Mouse (Mus musculus) intestine, embryonic 16.5 days (tissue): ENCODE data around the gene Sfxn5. TPM values are rescaled to one million over a fixed set of nuclear protein-coding genes. Genes with fewer than 3 reads are reported as not detected.

Experiments
- ATAC-seq: fragments of 200-750 bp; cut with Nextera tagmentation; 2 replicates; pipeline ENCODE4 v1.8.0; 2017; ENCODE audit warnings: moderate TSS enrichment, moderate library complexity
- H3K27ac ChIP-seq: fragments of 300-500 bp; sonication (generic); 2 replicates; pipeline ENCODE4 v1.5.1; 2014; ENCODE audit warnings: mild to moderate bottlenecking, low read length
- H3K27me3 ChIP-seq: fragments of 300-500 bp; sonication (generic); replicated peaks from 2 replicates; pipeline ENCODE4 v1.6.1; 2014; ENCODE audit warnings: low read length, control low read depth, mixed read lengths; ENCODE audit not compliant: control insufficient read depth, insufficient read depth
- H3K36me3 ChIP-seq: fragments of 300-500 bp; sonication (generic); 2 replicates; pipeline ENCODE4 v1.6.1; 2014; ENCODE audit warnings: low read length, control low read depth; ENCODE audit not compliant: control insufficient read depth, insufficient read depth
- H3K4me1 ChIP-seq: fragments of 300-500 bp; sonication (generic); 2 replicates; pipeline ENCODE4 v1.6.1; 2014; ENCODE audit warnings: low read length, control low read depth, mixed read lengths; ENCODE audit not compliant: control insufficient read depth, insufficient read depth
- H3K4me2 ChIP-seq: fragments of 300-500 bp; sonication (generic); 2 replicates; pipeline ENCODE4 v1.6.1; 2014; ENCODE audit warnings: low read depth, low read length, control low read depth
- H3K4me3 ChIP-seq: fragments of 300-500 bp; sonication (generic); 2 replicates; pipeline ENCODE4 v1.5.1; 2014; ENCODE audit warnings: mild to moderate bottlenecking, low read length
- H3K9ac ChIP-seq: fragments of 300-500 bp; sonication (generic); 2 replicates; pipeline ENCODE4 v1.6.1; 2014; ENCODE audit warnings: low read depth, low read length
- H3K9me3 ChIP-seq: fragments of 300-500 bp; sonication (generic); 2 replicates; pipeline ENCODE4 v1.6.1; 2016; ENCODE audit warnings: low read length, control low read depth; ENCODE audit not compliant: control insufficient read depth
- WGBS: fragments of 180-500 bp; shearing (Covaris S2); extraction: QIAGEN DNeasy Blood & Tissue Kit; methylation state at CpG from one replicate; pipeline ENCODE4 v1.1.7; 2014; 5-methylcytosine and 5-hydroxymethylcytosine counted together
- polyA plus RNA-seq: library from polyadenylated mRNA; unstranded; fragments of >200 nt; fragmentation: Nextera tagmentation; extraction: Ambion mirVana; gene quantifications from 2 replicates; pipeline ENCODE4 v1.2.1, GENCODE M21; 2015

Sfxn5 gene
- polyA plus RNA-seq, 1 experiment from 2014 or later = 7.2 TPM

DNA sequence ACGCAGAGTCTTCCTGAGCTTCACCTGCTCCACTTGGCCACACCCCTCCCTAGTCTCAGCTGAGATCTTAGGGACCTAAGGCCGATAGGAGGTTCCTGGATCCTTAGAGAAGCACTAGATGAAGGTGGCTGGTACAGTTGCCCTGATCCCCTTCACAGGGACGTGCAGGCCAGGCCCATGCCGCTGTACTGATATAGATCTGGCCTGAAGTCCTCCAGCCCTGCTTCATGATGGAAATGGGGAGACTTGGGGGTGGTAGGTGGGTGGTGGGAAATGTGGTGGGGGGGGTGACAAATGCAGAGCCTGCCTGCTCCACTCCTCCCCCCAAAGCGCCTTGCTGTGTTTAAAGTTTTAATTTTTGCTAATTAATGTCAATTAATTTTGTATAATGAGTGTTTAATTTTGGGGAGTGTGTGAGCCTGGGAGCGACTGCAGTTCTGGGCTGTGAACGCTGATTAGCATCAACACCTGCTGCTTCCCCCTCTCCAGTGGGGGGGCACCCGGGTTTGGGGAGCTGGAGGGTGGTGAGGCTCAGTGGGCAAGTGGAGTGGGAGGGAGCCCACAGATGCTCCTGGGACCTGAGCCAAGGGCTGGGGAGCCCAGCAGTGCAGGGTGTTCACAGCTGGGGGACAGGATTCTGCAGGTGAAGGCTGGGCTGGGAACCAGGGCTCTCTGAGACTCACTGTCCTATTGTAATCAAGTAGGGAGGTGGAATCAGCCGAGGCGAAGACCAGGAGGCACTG lies 95.5 kb downstream of the Sfxn5 start:
- no peak overlapping the region for H3K4me2 ChIP-seq
- no peaks in the 10 kb centered on the region for H3K36me3 ChIP-seq
- no peak for ATAC-seq
- H3K27ac ChIP-seq = no peak overlapping the region
- no peak overlapping the region for H3K9ac ChIP-seq
- H3K4me3 ChIP-seq = no peak overlapping the region
- 0 out of 2 replicates have a peak, but pooled peaks cover 5% of the 10 kb centered on the region for H3K4me1 ChIP-seq
- 60% methylated on average over 10 of the region's 10 CpGs for WGBS
- no peaks in the 10 kb centered on the region for H3K9me3 ChIP-seq
- no peaks in the 10 kb centered on the region for H3K27me3 ChIP-seq

DNA sequence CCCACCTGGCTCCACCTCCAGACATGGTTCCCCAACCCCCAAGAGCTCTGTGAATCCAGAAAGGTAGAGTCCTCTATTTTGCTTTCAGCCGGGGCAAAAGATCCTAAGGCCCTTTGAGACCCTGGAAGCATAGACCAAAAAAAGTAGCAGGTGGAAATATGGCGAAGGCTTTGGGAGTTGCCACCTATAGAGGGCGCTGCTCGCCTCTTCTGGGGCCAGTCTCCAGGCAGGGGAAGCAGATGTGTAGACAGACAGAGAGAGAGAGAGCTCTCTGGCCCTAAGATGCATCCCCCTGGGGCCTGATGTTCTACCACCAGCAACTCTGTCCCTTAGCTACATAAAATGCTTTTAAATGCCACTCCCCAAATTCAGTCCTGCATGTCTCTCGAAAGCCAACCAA lies 96.2 kb downstream of the Sfxn5 start:
- Histone ChIP-seq H3K9ac (no peak overlapping the region), H3K4me3 (no peak overlapping the region), H3K9me3 (no peaks in the 10 kb centered on the region), H3K4me1 (0 out of 2 replicates have a peak, but pooled peaks cover 6% of the 10 kb centered on the region), H3K27me3 (no peaks in the 10 kb centered on the region), H3K4me2 (no peak overlapping the region), H3K36me3 (no peaks in the 10 kb centered on the region), H3K27ac (no peak overlapping the region)
- 58% methylated on average over 5 of the region's 5 CpGs for WGBS
- no peak for ATAC-seq

DNA sequence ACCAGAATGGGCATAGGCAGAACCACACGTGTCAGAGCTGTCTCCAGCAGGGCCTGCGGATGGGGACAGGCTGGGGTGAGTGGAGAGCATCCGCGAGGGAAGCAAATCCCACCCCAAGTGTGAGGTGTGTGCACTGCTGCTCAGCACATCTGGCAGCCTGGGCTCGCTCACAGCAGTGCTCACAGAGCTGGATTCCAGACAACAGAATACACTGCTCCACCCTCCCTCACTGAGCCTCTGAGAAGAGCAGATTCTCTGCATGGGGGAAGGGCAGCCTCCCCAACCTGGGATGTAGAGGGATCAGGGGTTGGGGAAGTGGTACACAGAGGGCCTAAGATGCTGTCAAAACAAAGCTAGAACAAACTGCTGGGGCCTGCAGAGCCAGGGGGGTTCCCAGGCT lies 98.4 kb downstream of the Sfxn5 start:
- H3K9ac ChIP-seq = no peak overlapping the region
- no peaks in the 10 kb centered on the region for H3K36me3 ChIP-seq
- H3K27me3 ChIP-seq = no peaks in the 10 kb centered on the region
- H3K4me1 ChIP-seq = peaks cover 12% of the 10 kb centered on the region; the same call in 1 of the 2 replicates
- ATAC-seq = no peak
- no peak overlapping the region for H3K27ac ChIP-seq
- no peaks in the 10 kb centered on the region for H3K9me3 ChIP-seq
- no peak overlapping the region for H3K4me3 ChIP-seq
- H3K4me2 ChIP-seq = no peak overlapping the region
- 41% methylated on average over 5 of the region's 5 CpGs for WGBS

DNA sequence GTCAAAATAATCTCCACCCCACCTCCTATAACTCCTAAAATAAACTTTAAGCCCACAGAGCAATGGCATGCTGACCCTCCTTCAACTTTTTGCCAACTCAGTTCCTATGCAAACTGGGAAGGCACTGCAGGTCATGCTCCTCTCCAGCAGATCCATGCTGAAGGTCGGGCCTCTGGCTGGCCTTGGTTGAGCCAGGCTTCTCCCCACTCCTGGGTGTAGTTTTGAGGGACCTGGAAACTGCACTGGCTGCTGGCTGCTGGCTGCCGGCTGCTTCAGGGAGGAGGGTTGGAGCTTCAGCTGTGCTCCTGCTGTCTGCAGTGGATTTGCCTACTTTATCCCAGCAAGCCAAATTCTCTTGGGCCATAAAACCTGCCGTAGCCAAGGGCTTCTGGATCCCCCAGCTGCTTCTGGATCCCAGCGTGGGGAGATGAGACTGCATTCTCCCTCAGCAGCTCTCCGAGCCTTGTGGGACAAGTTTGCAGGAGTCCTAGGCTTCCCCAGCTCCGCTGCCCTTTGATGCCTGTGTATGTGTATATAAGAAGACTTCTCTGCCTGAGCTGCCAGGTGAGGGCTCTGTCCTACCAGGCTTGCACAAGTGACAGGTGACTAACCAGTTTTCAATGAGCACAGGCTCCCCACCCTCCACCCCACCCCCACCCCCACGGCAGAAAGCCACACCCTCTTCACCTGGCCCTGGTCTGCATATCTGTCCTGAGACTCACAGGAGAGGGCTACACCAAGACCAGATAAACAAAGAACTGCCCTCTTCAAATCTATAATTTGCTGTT lies 100.2 kb downstream of the Sfxn5 start:
- no peak overlapping the region for H3K9ac ChIP-seq
- 25% methylated on average over 7 of the region's 7 CpGs for WGBS
- no peaks in the 10 kb centered on the region for H3K36me3 ChIP-seq
- H3K4me3 ChIP-seq = no peak overlapping the region
- H3K27me3 ChIP-seq = no peaks in the 10 kb centered on the region
- H3K9me3 ChIP-seq = no peaks in the 10 kb centered on the region
- peak; percentile 74 for ATAC-seq
- no peak overlapping the region for H3K4me2 ChIP-seq
- H3K4me1 ChIP-seq = peaks cover 12% of the 10 kb centered on the region; the same call in 1 of the 2 replicates
- H3K27ac ChIP-seq = no peak overlapping the region

DNA sequence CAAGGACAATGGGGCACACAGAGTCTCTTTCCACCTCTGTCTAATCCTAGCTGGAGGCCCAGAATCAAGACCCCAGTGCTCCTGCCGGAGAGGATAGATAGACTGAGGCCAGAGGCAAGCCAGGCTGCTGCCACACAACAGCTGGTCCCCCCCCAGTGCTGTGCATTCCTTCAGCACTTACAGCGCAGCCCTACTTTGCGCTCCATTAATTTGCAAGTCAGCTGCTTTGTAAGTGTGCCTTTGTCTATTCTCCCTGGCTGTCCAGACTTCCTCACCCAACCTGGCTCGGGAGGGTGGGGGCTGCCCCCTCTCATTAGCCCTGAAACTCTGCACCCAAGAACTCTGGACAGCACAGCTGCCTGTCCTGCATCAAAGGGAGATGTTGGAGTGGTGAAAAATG lies 101.2 kb downstream of the Sfxn5 start:
- WGBS = 66% methylated on average over 4 of the region's 4 CpGs
- H3K4me2 ChIP-seq = no peak overlapping the region
- H3K9ac ChIP-seq = no peak overlapping the region
- H3K27me3 ChIP-seq = no peaks in the 10 kb centered on the region
- H3K4me1 ChIP-seq = peaks cover 12% of the 10 kb centered on the region; the same call in 1 of the 2 replicates
- no peak for ATAC-seq
- H3K27ac ChIP-seq = no peak overlapping the region
- H3K9me3 ChIP-seq = no peaks in the 10 kb centered on the region
- H3K36me3 ChIP-seq = no peaks in the 10 kb centered on the region
- H3K4me3 ChIP-seq = no peak overlapping the region

DNA sequence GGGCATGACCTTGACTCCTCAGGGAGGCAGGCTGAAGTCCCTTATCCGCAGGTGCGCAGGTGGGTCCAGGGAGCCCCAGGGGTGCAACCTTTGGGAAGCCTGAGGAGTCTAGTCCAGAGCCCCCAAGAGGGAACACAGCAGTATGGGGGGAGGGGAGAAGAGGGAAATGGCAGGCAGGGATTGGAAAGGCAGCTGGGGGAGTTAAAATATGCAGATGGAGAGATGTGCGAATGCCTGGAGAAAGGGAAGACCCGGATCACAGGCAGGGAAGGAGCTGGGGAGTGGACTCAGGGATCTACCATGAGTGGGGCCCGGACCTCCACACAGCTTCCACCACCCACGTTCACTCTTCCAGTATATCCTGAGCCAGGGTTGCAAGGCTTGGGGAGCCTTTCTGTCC lies 101.8 kb downstream of the Sfxn5 start:
- Histone ChIP-seq H3K4me2 (no peak overlapping the region), H3K4me3 (no peak overlapping the region), H3K9me3 (no peaks in the 10 kb centered on the region), H3K27me3 (no peaks in the 10 kb centered on the region), H3K36me3 (no peaks in the 10 kb centered on the region), H3K9ac (no peak overlapping the region), H3K4me1 (peaks cover 12% of the 10 kb centered on the region; the same call in 1 of the 2 replicates), H3K27ac (no peak overlapping the region)
- ATAC-seq = no peak
- 44% methylated on average over 6 of the region's 6 CpGs for WGBS

DNA sequence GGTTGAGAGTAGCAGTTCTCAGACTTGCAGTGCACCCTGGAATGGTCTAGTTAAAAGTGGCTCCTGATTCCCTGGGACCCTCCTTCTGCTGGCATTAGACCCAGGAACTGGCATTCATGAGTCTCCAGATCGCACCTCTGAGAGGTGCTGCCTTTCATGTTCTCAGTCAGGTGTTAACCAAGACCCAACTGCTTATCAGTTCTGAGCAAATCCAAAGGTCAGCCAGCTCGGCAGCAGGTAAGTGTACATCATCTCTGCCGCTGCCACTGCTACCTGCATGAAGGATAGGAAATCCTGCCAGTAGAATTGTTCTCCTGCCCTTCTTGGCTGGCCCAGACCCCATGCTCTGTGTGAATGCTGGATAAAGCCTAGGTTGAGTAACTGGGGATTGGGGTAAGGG lies 102.5 kb downstream of the Sfxn5 start:
- WGBS = 47% methylated on average over 3 of the region's 3 CpGs
- Histone ChIP-seq H3K27me3 (no peaks in the 10 kb centered on the region), H3K4me3 (no peak overlapping the region), H3K9ac (no peak overlapping the region), H3K27ac (no peak overlapping the region), H3K4me1 (peaks cover 12% of the 10 kb centered on the region; the same call in 1 of the 2 replicates), H3K36me3 (no peaks in the 10 kb centered on the region), H3K9me3 (no peaks in the 10 kb centered on the region), H3K4me2 (no peak overlapping the region)
- ATAC-seq = peak; percentile 37

DNA sequence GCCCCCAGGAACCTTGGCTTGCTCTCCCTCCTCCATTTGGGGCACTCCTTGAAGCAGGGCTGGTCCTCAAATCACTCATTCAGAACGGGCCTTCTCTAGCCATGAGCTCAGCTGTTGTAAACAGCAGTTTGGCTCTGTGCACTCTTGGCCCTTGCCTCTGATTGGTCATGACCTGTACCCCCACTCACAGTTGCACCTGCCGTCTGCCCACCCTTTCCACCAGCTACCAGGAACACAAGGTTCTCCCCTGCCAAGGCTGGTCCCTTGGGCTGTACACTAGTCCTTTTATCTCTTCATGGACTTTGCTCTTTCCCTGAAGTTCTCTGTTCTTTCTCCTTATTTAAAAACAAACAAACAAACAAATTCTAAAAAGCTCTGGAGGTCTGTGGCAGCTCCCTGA lies 105.7 kb downstream of the Sfxn5 start:
- ATAC-seq = no peak
- Histone ChIP-seq H3K9me3 (no peaks in the 10 kb centered on the region), H3K27ac (no peak overlapping the region), H3K4me1 (peaks cover 6% of the 10 kb centered on the region; the same call in 1 of the 2 replicates), H3K36me3 (no peaks in the 10 kb centered on the region), H3K9ac (no peak overlapping the region), H3K4me2 (no peak overlapping the region), H3K27me3 (no peaks in the 10 kb centered on the region), H3K4me3 (no peak overlapping the region)
- WGBS = 69% methylated on average over 2 of the region's 2 CpGs

DNA sequence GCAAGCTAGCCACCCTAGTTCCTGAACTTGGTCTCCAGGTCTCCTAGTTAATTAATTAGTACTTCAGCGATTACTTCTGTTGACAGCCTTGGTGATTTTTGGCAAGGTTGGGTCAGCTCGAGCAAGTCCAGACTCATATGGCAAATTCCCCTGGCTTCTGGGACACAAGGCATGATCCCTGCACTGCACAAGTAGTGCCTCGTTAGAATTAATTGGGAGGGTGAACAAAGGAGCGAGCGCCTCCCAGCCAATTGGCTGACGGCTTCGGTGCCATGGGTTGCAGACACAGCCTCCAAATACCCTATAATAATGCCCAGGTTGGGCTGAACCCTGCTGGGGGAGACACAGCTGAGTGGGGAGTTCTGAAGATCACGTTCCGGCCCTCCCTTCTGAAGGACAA lies 106.7 kb downstream of the Sfxn5 start:
- Histone ChIP-seq H3K36me3 (no peaks in the 10 kb centered on the region), H3K4me1 (peaks cover 6% of the 10 kb centered on the region; the same call in 1 of the 2 replicates), H3K4me3 (no peak overlapping the region), H3K4me2 (no peak overlapping the region), H3K27me3 (no peaks in the 10 kb centered on the region), H3K9ac (no peak overlapping the region), H3K27ac (no peak overlapping the region), H3K9me3 (no peaks in the 10 kb centered on the region)
- WGBS = 87% methylated on average over 9 of the region's 9 CpGs
- no peak for ATAC-seq
